Mouse (Mus musculus): Measurements from ENCODE around the gene Rbm6. TPM values are rescaled to one million over a fixed set of nuclear protein-coding genes. Genes with fewer than 3 reads are reported as not detected.

Gene Rbm6
- polyA plus RNA-seq, 1 experiment from 2014 or later, result 35.6 TPM

GRCm38 (mm10) chr9:107901627-107901914 is 28.5 kb upstream of the Rbm6 start:
- Histone ChIP-seq H3K4me1 (ENCODE audit: insufficient read depth, low read depth, low read length) (peaks cover 7% of the 10 kb centered on the region; the same call in 1 of the 2 replicates), H3K9ac (replicated peaks; ENCODE audit: low read depth) (no peak overlapping the region), H3K4me2 (replicated peaks; ENCODE audit: low read depth, low read length) (no peak overlapping the region), H3K36me3 (ENCODE audit: insufficient read depth, low read length) (peaks cover 3% of the 10 kb centered on the region; the same call in 1 of the 2 replicates), H3K27ac (ENCODE audit: low read length) (no peak overlapping the region), H3K4me3 (ENCODE audit: low read depth, low read length) (no peak overlapping the region), H3K9me3 (ENCODE audit: low read length) (no peaks in the 10 kb centered on the region), H3K27me3 (replicated peaks; ENCODE audit: insufficient read depth, low read length) (no peaks in the 10 kb centered on the region)
- 29% methylated on average over 17 of the region's 17 CpGs for WGBS
- TF ChIP-seq CTCF (IDR thresholded peaks at IDR 0.05), result no peak
- no peak for TF ChIP-seq EP300 (IDR thresholded peaks at IDR 0.05)
- DNase-seq (ENCODE audit: low spot score) (no peak), ATAC-seq (no peak)

GRCm38 (mm10) chr9:107900840-107901626 is 28.0 kb upstream of the Rbm6 start:
- H3K27ac ChIP-seq (ENCODE audit: low read length), result no peak overlapping the region
- no peak overlapping the region for H3K4me3 ChIP-seq (ENCODE audit: low read depth, low read length)
- no peak overlapping the region for H3K9ac ChIP-seq (replicated peaks; ENCODE audit: low read depth)
- H3K4me2 ChIP-seq (replicated peaks; ENCODE audit: low read depth, low read length), result peak overlapping the region; percentile 22; the same call in 1 of the 2 replicates
- H3K27me3 ChIP-seq (replicated peaks; ENCODE audit: insufficient read depth, low read length), result no peaks in the 10 kb centered on the region
- TF ChIP-seq CTCF (IDR thresholded peaks at IDR 0.05), result peak; percentile 75
- TF ChIP-seq EP300 (IDR thresholded peaks at IDR 0.05), result no peak
- peaks cover 3% of the 10 kb centered on the region; the same call in 1 of the 2 replicates for H3K36me3 ChIP-seq (ENCODE audit: insufficient read depth, low read length)
- peaks cover 1% of the 10 kb centered on the region; the same call in 1 of the 2 replicates for H3K4me1 ChIP-seq (ENCODE audit: insufficient read depth, low read depth, low read length)
- peak; percentile 47 for ATAC-seq
- no peaks in the 10 kb centered on the region for H3K9me3 ChIP-seq (ENCODE audit: low read length)
- 18% methylated on average over 43 of the region's 44 CpGs for WGBS
- DNase-seq (ENCODE audit: low spot score), result peak; percentile 71

- Histone ChIP-seq H3K36me3 (ENCODE audit: insufficient read depth, low read length) (peaks cover 3% of the 10 kb centered on the region; the same call in 1 of the 2 replicates), H3K9ac (replicated peaks; ENCODE audit: low read depth) (no peak overlapping the region), H3K4me3 (ENCODE audit: low read depth, low read length) (no peak overlapping the region), H3K4me1 (ENCODE audit: insufficient read depth, low read depth, low read length) (no peaks in the 10 kb centered on the region), H3K4me2 (replicated peaks; ENCODE audit: low read depth, low read length) (no peak overlapping the region), H3K27ac (ENCODE audit: low read length) (no peak overlapping the region), H3K9me3 (ENCODE audit: low read length) (no peaks in the 10 kb centered on the region), H3K27me3 (replicated peaks; ENCODE audit: insufficient read depth, low read length) (no peaks in the 10 kb centered on the region)
- ATAC-seq (no peak), DNase-seq (ENCODE audit: low spot score) (no peak)
- 74% methylated on average over 12 of the region's 12 CpGs for WGBS
- no peak for TF ChIP-seq EP300 (IDR thresholded peaks at IDR 0.05)
- no peak for TF ChIP-seq CTCF (IDR thresholded peaks at IDR 0.05)
Observed at GRCm38 (mm10) chr9:107899855-107900254, 26.8 kb upstream of the Rbm6 start.

- no peak for DNase-seq (ENCODE audit: low spot score)
- Histone ChIP-seq H3K4me3 (ENCODE audit: low read depth, low read length) (no peak overlapping the region), H3K27me3 (replicated peaks; ENCODE audit: insufficient read depth, low read length) (no peaks in the 10 kb centered on the region), H3K9me3 (ENCODE audit: low read length) (no peaks in the 10 kb centered on the region), H3K4me2 (replicated peaks; ENCODE audit: low read depth, low read length) (no peak overlapping the region), H3K36me3 (ENCODE audit: insufficient read depth, low read length) (peaks cover 3% of the 10 kb centered on the region; the same call in 1 of the 2 replicates), H3K27ac (ENCODE audit: low read length) (no peak overlapping the region), H3K9ac (replicated peaks; ENCODE audit: low read depth) (no peak overlapping the region), H3K4me1 (ENCODE audit: insufficient read depth, low read depth, low read length) (no peaks in the 10 kb centered on the region)
- WGBS, result 84% methylated on average over 10 of the region's 10 CpGs
- no peak for ATAC-seq
- TF ChIP-seq EP300 (IDR thresholded peaks at IDR 0.05) (no peak), CTCF (IDR thresholded peaks at IDR 0.05) (no peak)
Observed at GRCm38 (mm10) chr9:107898563-107898962, 25.5 kb upstream of the Rbm6 start.

GRCm38 (mm10) chr9:107891023-107891422 is 18.0 kb upstream of the Rbm6 start:
- 100% methylated on average over 1 of the region's 1 CpGs for WGBS
- no peaks in the 10 kb centered on the region for H3K36me3 ChIP-seq (ENCODE audit: insufficient read depth, low read length)

GRCm38 (mm10) chr9:107890260-107890659 is 17.2 kb upstream of the Rbm6 start:
- Histone ChIP-seq H3K9ac (replicated peaks; ENCODE audit: low read depth) (no peak overlapping the region), H3K9me3 (ENCODE audit: low read length) (no peaks in the 10 kb centered on the region), H3K27me3 (replicated peaks; ENCODE audit: insufficient read depth, low read length) (no peaks in the 10 kb centered on the region), H3K27ac (ENCODE audit: low read length) (peak overlapping the region; percentile 32; the same call in 1 of the 2 replicates), H3K4me1 (ENCODE audit: insufficient read depth, low read depth, low read length) (no peaks in the 10 kb centered on the region), H3K36me3 (ENCODE audit: insufficient read depth, low read length) (no peaks in the 10 kb centered on the region), H3K4me3 (ENCODE audit: low read depth, low read length) (no peak overlapping the region), H3K4me2 (replicated peaks; ENCODE audit: low read depth, low read length) (no peak overlapping the region)
- TF ChIP-seq CTCF (IDR thresholded peaks at IDR 0.05) (no peak), EP300 (IDR thresholded peaks at IDR 0.05) (no peak)
- ATAC-seq (no peak), DNase-seq (ENCODE audit: low spot score) (no peak)
- 56% methylated on average over 6 of the region's 6 CpGs for WGBS

More at GRCm38 (mm10) chr9:107891023-107891422, 18.0 kb upstream of the Rbm6 start:
- Histone ChIP-seq H3K9ac (replicated peaks; ENCODE audit: low read depth) (no peak overlapping the region), H3K9me3 (ENCODE audit: low read length) (no peaks in the 10 kb centered on the region), H3K4me3 (ENCODE audit: low read depth, low read length) (no peak overlapping the region), H3K27me3 (replicated peaks; ENCODE audit: insufficient read depth, low read length) (no peaks in the 10 kb centered on the region), H3K4me2 (replicated peaks; ENCODE audit: low read depth, low read length) (no peak overlapping the region), H3K4me1 (ENCODE audit: insufficient read depth, low read depth, low read length) (no peaks in the 10 kb centered on the region), H3K27ac (ENCODE audit: low read length) (no peak overlapping the region)
- ATAC-seq, result no peak
- no peak for DNase-seq (ENCODE audit: low spot score)
- peak; percentile 59 for TF ChIP-seq CTCF (IDR thresholded peaks at IDR 0.05)
- no peak for TF ChIP-seq EP300 (IDR thresholded peaks at IDR 0.05)
